Mouse (Mus musculus) limb, embryonic 11.5 days (tissue): ENCODE results near the gene Hsd3b7. TPM values are rescaled to one million over a fixed set of nuclear protein-coding genes. Genes with fewer than 3 reads are reported as not detected.

Experiments
- ATAC-seq: fragments of 200-750 bp; cut with Nextera tagmentation; 2 replicates; pipeline ENCODE4 v1.8.0; 2017; ENCODE audit warnings: low read depth; ENCODE audit not compliant: insufficient number of reproducible peaks, low FRiP score, low TSS enrichment
- DNase-seq: peaks from one replicate; pipeline ENCODE4 v3.0.0-alpha.2; 2015; ENCODE audit warnings: low spot score
- H3K27ac ChIP-seq: fragments of 300-500 bp; sonication (generic); replicated peaks from 2 replicates; pipeline ENCODE4 v1.5.1; 2014; ENCODE audit warnings: low read depth, mild to moderate bottlenecking, low read length
- H3K27me3 ChIP-seq: fragments of 300-500 bp; sonication (generic); 2 replicates; pipeline ENCODE4 v1.6.1; 2014; ENCODE audit warnings: mild to moderate bottlenecking, low read length, mixed read lengths; ENCODE audit not compliant: control insufficient read depth, insufficient read depth
- H3K36me3 ChIP-seq: fragments of 300-500 bp; sonication (generic); 2 replicates; pipeline ENCODE4 v1.6.1; 2014; ENCODE audit warnings: mild to moderate bottlenecking, low read length, moderate library complexity, mixed read lengths; ENCODE audit not compliant: control insufficient read depth, insufficient read depth
- H3K4me1 ChIP-seq: fragments of 300-500 bp; sonication (generic); 2 replicates; pipeline ENCODE4 v1.6.1; 2014; ENCODE audit warnings: low read length, mixed read lengths; ENCODE audit not compliant: control insufficient read depth, insufficient read depth
- H3K4me2 ChIP-seq: fragments of 300-500 bp; sonication (generic); 2 replicates; pipeline ENCODE4 v1.6.1; 2014; ENCODE audit warnings: low read depth, mild to moderate bottlenecking, moderate library complexity; ENCODE audit not compliant: severe bottlenecking
- H3K4me3 ChIP-seq: fragments of 300-500 bp; sonication (generic); 2 replicates; pipeline ENCODE4 v1.5.1; 2014; ENCODE audit warnings: low read depth, low read length
- H3K9ac ChIP-seq: fragments of 300-500 bp; sonication (generic); 2 replicates; pipeline ENCODE4 v1.6.1; 2014; ENCODE audit warnings: mild to moderate bottlenecking, low read length
- H3K9me3 ChIP-seq: fragments of 300-500 bp; sonication (generic); 2 replicates; pipeline ENCODE4 v1.6.1; 2016; ENCODE audit warnings: low read length; ENCODE audit not compliant: control insufficient read depth
- WGBS: fragments of 180-500 bp; shearing (Covaris S2); extraction: QIAGEN DNeasy Blood & Tissue Kit; methylation state at CpG from one replicate; pipeline ENCODE4 v1.1.7; 2014; 5-methylcytosine and 5-hydroxymethylcytosine counted together
- polyA plus RNA-seq: library from polyadenylated mRNA; unstranded; fragments of >200 nt; fragmentation: Nextera tagmentation; extraction: Ambion mirVana; gene quantifications from 2 replicates; pipeline ENCODE4 v1.2.1, GENCODE M21; 2014

Hsd3b7 gene
- polyA plus RNA-seq, 1 experiment from 2014 or later: 8.0 TPM

DNA sequence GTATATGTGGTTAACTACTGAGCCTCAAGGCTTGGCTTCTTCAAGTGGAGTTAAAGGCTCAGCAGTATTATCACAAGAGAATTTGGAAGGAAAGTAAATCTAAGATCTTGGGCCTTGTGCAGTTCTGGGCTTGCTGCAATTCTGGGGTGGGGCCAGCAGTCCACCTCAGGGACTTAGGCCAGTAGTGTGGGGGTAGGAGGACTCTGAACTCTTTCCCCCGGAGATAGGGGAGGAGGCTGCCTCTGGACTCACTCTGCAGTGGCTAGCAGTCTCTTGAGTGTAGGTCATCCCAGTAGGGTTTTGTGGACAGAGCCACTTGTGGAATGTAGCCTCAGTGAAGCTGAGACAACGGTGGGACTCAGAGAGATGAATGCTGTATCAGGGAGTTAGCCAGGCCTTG lies 34.6 kb upstream of the Hsd3b7 start:
- no peak overlapping the region for H3K4me2 ChIP-seq
- H3K9ac ChIP-seq: no peak overlapping the region
- no peak overlapping the region for H3K27ac ChIP-seq
- ATAC-seq: no peak
- no peak overlapping the region for H3K4me3 ChIP-seq
- peaks cover 17% of the 10 kb centered on the region for H3K36me3 ChIP-seq
- H3K27me3 ChIP-seq: no peaks in the 10 kb centered on the region
- peaks cover 10% of the 10 kb centered on the region for H3K4me1 ChIP-seq
- WGBS: 91% methylated on average over 2 of the region's 2 CpGs
- H3K9me3 ChIP-seq: no peaks in the 10 kb centered on the region
- no peak for DNase-seq

DNA sequence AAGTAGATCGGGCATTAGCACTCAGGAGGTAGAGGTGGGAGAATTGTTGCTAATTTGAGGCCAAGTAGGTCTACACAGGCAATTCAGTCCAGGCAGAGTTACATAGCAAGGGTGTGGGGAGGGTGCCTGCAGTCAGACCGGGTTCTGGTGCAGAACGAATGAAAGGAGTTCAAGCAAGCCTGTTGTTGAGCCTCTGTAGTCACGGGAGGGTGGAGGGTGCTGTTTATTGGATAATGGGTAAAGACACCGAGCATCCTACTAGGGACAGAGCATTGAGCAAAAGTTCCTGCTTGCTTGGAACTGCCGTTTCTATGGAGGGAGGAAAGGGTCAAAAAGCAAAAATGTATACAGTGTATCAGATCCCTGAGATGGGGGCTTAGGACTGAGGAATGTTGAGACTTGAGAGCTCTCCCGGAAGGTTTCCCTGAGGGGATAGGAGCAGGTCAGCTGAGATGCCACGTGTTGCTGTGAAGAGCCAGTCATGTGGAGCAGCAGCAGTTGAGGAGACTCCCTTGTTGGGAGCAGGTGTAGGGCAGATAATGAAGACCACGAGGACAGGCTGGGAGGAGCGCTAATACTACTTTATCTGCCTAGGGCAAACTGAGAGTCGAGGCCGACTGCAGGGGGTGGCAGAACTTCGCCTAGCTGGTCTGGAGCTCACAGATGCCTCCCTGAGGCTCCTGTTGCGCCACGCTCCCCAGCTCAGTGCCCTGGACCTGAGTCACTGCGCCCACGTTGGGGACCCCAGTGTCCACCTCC lies 33.4 kb upstream of the Hsd3b7 start:
- no peaks in the 10 kb centered on the region for H3K27me3 ChIP-seq
- no peak overlapping the region for H3K9ac ChIP-seq
- H3K27ac ChIP-seq: 0 out of 2 replicates have a peak overlapping the region, but pooled peaks have one; percentile 14
- peaks cover 15% of the 10 kb centered on the region for H3K36me3 ChIP-seq
- H3K9me3 ChIP-seq: no peaks in the 10 kb centered on the region
- ATAC-seq (no peak), DNase-seq (no peak)
- no peak overlapping the region for H3K4me2 ChIP-seq
- H3K4me1 ChIP-seq: peaks cover 12% of the 10 kb centered on the region
- H3K4me3 ChIP-seq: no peak overlapping the region
- 84% methylated on average over 17 of the region's 17 CpGs for WGBS

DNA sequence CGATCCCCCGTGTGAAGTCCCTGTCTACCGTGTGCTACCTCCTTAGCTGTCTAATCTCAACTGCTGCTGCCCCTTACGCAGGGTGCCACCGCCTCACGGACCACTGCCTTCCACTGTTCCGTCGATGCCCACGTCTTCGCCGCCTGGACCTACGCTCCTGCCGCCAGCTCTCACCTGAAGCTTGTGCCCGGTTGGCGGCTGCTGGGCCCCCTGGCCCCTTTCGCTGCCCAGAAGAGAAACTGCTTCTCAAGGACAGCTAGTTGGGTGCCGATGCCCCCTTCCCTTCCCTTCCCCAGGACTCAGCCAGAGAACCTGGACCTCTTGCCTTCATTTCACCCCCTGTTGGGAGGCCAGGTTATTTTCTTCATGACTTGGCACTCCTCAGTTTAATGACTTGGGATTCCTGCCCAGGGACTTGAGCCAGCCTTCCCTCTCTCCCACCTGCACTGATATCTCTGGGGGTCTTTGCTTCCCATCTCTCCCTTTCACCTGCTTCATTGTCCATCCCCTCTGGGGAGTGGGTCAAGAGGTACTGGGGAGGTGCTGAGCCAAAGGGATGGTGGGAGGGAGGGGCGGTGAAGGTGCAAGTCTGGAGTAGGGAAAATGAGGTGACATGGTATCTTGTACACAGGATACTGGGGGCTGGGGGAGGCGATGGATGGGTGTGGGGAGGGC lies 32.6 kb upstream of the Hsd3b7 start:
- Histone ChIP-seq H3K9ac (no peak overlapping the region), H3K9me3 (no peaks in the 10 kb centered on the region), H3K4me1 (peaks cover 12% of the 10 kb centered on the region), H3K27me3 (no peaks in the 10 kb centered on the region), H3K4me2 (no peak overlapping the region), H3K36me3 (peaks cover 15% of the 10 kb centered on the region), H3K27ac (peak overlapping the region; percentile 56), H3K4me3 (no peak overlapping the region)
- ATAC-seq (no peak), DNase-seq (no peak)
- WGBS: 90% methylated on average over 19 of the region's 19 CpGs

DNA sequence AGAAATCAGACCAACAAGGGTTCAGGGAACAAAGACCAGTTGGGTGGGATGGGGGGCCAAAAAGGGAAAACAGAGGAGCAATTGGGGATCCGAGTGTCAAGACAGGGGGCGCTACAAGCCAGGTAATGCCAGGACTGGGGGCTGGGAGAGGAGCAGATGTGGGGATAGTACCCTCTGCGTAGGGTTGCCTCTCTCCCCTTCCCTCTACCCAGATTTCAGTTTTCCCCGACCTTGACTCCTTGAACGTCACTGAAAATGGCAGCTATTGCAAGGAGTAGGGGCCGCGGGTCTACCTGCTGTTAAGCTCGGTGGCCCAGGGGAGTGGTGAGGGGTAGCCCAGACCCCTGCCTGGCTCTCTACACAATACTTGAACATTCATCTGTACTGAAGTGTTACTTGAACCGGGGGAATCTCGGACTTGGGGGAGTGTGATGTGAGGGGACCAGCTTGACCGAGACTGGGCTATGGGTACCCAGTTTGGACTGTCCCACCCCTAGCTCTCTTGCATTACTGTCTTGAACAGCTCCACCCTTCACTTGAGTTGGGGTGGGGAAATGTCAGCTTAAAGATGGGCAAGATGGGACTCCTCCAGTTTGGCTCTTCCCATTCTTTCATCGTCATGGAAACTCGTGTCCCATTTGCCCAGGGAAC lies 31.9 kb upstream of the Hsd3b7 start:
- WGBS: 51% methylated on average over 13 of the region's 13 CpGs
- Histone ChIP-seq H3K9me3 (no peaks in the 10 kb centered on the region), H3K36me3 (peaks cover 11% of the 10 kb centered on the region), H3K9ac (no peak overlapping the region), H3K27ac (peak overlapping the region; percentile 56), H3K4me2 (0 out of 2 replicates have a peak overlapping the region, but pooled peaks have one; percentile 7), H3K4me3 (no peak overlapping the region; the same call in 1 of the 2 replicates), H3K27me3 (no peaks in the 10 kb centered on the region), H3K4me1 (peaks cover 12% of the 10 kb centered on the region)
- DNase-seq (no peak), ATAC-seq (peak; percentile 52; the same call in 1 of the 2 replicates)

DNA sequence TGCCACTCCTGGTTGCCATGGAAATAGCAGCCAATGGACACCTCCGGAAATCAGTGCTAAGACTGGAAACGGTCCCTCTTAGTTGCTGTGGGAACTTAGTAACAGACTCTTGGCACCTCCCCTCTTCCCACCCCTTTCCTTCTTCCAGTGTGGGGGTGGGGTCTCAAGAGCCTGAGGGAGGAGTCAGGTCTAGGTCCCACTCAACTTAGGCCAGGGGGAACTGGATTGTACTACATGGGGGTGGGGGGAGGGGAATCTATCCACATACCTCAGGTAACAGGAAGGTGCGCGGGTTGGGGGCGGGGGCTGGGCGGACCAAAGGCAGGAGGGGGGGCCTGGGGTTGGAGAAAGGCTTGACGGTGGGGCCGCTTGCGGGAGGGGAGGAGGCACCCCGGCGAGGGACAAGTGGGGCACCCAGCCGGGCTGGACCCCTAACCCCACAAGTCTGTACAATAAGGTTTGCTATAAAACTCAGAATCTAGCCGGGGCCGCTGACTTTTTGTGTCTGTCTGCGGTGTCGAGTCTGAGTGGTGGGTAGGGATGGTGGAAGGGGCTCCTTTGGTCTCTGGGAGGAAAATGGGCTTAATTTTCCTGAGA lies 31.3 kb upstream of the Hsd3b7 start:
- Histone ChIP-seq H3K27me3 (no peaks in the 10 kb centered on the region), H3K9ac (peak overlapping the region; percentile 55), H3K9me3 (no peaks in the 10 kb centered on the region), H3K4me3 (peak overlapping the region; percentile 71), H3K36me3 (peaks cover 11% of the 10 kb centered on the region), H3K4me1 (peaks cover 12% of the 10 kb centered on the region), H3K4me2 (peak overlapping the region; percentile 97), H3K27ac (peak overlapping the region; percentile 89)
- DNase-seq (peak; percentile 91), ATAC-seq (peak; percentile 88)
- under 1% methylated on average over 16 of the region's 16 CpGs for WGBS

DNA sequence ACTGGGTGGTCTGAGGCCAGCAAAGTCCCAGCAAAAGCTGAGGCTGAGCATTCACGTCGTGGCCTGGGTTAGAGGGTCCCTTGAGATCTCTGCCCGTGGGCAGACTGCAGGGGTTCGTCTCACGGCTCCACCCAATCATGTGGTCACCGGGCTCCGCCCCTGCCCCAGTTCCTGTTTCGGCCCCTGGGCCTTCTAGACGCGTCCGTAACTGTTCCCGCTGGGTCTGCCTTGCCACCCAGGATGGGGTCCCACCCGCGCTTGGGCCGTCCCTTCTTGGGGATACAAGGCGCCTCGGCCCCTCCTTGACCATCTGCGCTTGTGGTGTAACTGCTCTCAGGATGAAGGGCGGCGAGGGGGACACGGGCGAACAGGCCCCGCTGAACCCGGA lies 30.8 kb upstream of the Hsd3b7 start, which contains the start of gene Orai3:
Gene Orai3 (plus strand): TSS at position 165 of the 388 bp plus-strand sequence.
- Histone ChIP-seq H3K27ac (peak within 1 kb of the TSS; percentile 89), H3K36me3 (peaks cover 11% of the 10 kb centered on the region), H3K9ac (peak within 1 kb of the TSS; percentile 84), H3K9me3 (no peaks in the 10 kb centered on the region), H3K27me3 (no peaks in the 10 kb centered on the region), H3K4me1 (peaks cover 12% of the 10 kb centered on the region), H3K4me2 (peak within 1 kb of the TSS; percentile 97), H3K4me3 (peak within 1 kb of the TSS; percentile 71)
- under 1% methylated on average over 24 of the region's 24 CpGs for whole genome bisulfite sequencing
- ATAC-seq (peak; percentile 61), DNase-seq (peak; percentile 85)

DNA sequence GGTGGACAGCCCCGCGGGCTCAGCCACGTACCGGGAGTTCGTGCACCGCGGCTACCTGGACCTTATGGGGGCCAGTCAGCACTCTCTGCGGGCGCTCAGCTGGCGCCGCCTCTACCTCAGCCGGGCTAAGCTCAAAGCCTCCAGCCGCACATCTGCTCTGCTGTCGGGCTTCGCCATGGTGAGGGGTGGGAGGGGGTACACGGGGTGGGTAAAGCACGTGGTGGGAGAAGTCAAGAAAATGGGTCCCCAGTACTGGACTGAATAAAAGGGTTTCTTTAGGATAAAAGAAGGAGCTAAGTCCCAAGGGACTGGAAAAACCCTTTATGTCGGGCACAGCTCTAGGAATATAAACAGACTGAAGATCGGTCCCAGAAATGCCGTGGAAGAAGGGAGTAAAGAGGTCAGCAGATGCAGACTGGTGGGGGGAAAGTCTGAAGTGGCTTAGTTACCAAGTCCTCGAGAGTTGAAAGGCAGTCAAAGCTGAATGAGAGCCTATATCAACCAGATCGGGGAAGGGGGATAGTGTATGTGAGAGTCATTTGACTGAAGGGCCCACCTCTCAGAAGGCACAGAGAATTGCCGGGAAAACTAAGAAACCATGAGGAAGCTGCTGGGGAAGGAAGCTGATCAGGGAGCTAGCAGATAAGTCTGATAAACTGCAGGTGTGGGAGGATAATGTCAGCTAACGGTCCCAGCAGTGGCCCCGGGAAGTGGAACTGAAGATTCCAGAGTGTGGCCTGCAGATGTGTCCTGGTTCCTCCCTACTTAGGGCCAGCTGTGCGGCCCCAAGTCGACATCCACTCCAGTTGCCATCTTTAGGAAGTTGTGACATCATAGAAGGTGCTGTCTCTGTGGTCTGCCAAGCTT lies 30.1 kb upstream of the Hsd3b7 start:
- Histone ChIP-seq H3K4me3 (peak overlapping the region; percentile 71), H3K4me1 (peaks cover 12% of the 10 kb centered on the region), H3K27ac (peak overlapping the region; percentile 89), H3K9ac (peak overlapping the region; percentile 84), H3K9me3 (no peaks in the 10 kb centered on the region), H3K4me2 (peak overlapping the region; percentile 97), H3K36me3 (peaks cover 11% of the 10 kb centered on the region), H3K27me3 (no peaks in the 10 kb centered on the region)
- DNase-seq: peak; percentile 47
- WGBS: 2% methylated on average over 27 of the region's 27 CpGs
- peak; percentile 2; the same call in 1 of the 2 replicates for ATAC-seq
